Mouse (Mus musculus): ENCODE measurements around the gene Btbd9. TPM values are rescaled to one million over a fixed set of nuclear protein-coding genes. Genes with fewer than 3 reads are reported as not detected.

Btbd9 gene
- polyA plus RNA-seq, 1 experiment, result 31.2 TPM

- Histone ChIP-seq H3K4me3 (ENCODE audit: low read depth, low read length) (no peak overlapping the region), H3K4me1 (ENCODE audit: control insufficient read depth, insufficient read depth, insufficient read length, low read length) (no peaks in the 10 kb centered on the region), H3K27ac (ENCODE audit: insufficient read depth, low read depth, low read length) (no peak overlapping the region), H3K27me3 (ENCODE audit: control insufficient read depth, insufficient read depth, low read length) (no peaks in the 10 kb centered on the region), H3K36me3 (ENCODE audit: control insufficient read depth, insufficient read depth, low read length) (0 out of 2 replicates have a peak, but pooled peaks cover 5% of the 10 kb centered on the region)
- TF ChIP-seq POLR2A (IDR thresholded peaks at IDR 0.05; ENCODE audit: low read depth, low read length), result no peak
- no peak for TF ChIP-seq CTCF (IDR thresholded peaks at IDR 0.05; ENCODE audit: extremely low read depth, insufficient read length, insufficient replicate concordance, low read depth, low read length)
- WGBS, result 88% methylated on average over 1 of the region's 1 CpGs
Measured at GRCm38 (mm10) chr17:30178402-30178801, 397.9 kb downstream of the Btbd9 start.

- Histone ChIP-seq H3K4me1 (ENCODE audit: control insufficient read depth, insufficient read depth, insufficient read length, low read length) (no peaks in the 10 kb centered on the region), H3K27me3 (ENCODE audit: control insufficient read depth, insufficient read depth, low read length) (no peaks in the 10 kb centered on the region), H3K4me3 (ENCODE audit: low read depth, low read length) (no peak overlapping the region), H3K36me3 (ENCODE audit: control insufficient read depth, insufficient read depth, low read length) (0 out of 2 replicates have a peak, but pooled peaks cover 5% of the 10 kb centered on the region), H3K27ac (ENCODE audit: insufficient read depth, low read depth, low read length) (no peak overlapping the region)
- TF ChIP-seq CTCF (IDR thresholded peaks at IDR 0.05; ENCODE audit: extremely low read depth, insufficient read length, insufficient replicate concordance, low read depth, low read length), result no peak
- no peak for TF ChIP-seq POLR2A (IDR thresholded peaks at IDR 0.05; ENCODE audit: low read depth, low read length)
- WGBS, result 65% methylated on average over 4 of the region's 4 CpGs
Measured at GRCm38 (mm10) chr17:30177435-30177834, 398.9 kb downstream of the Btbd9 start.

Other genes with a start within 250 kb of the Btbd9 start
- gene Dnah8, start 47.9 kb upstream of the Btbd9 start, polyA plus RNA-seq (2012; rRNA removed), result 2.9 and 10.7 TPM in 2 replicates
- gene Glo1, start 50.4 kb upstream of the Btbd9 start, polyA plus RNA-seq (2012; rRNA removed), result 13.7 and 38.9 TPM in 2 replicates

All from small intestine, adult 2 months (tissue).